Mouse (Mus musculus) ovary, postnatal 14 days (tissue): ENCODE measurements around the gene Tmem114.

Experiments used
- DNase-seq: peaks from one replicate; pipeline ENCODE4 v3.0.0; 2022; ENCODE audit warnings: low spot score

Gene Tmem114

GRCm38 (mm10) chr16:8406708-8407107, 18.2 kb downstream of the Tmem114 start:
- peak; percentile 52 for DNase-seq

- DNase-seq: no peak
Measured at GRCm38 (mm10) chr16:8402663-8403062, 22.3 kb downstream of the Tmem114 start.

- DNase-seq: no peak
Measured at GRCm38 (mm10) chr16:8401171-8401955, 23.6 kb downstream of the Tmem114 start.

- no peak for DNase-seq
Measured at GRCm38 (mm10) chr16:8399868-8400267, 25.1 kb downstream of the Tmem114 start.

GRCm38 (mm10) chr16:8394946-8395345, 30.0 kb downstream of the Tmem114 start:
- no peak for DNase-seq

GRCm38 (mm10) chr16:8388491-8388890, 36.4 kb downstream of the Tmem114 start:
- no peak for DNase-seq

DNA sequence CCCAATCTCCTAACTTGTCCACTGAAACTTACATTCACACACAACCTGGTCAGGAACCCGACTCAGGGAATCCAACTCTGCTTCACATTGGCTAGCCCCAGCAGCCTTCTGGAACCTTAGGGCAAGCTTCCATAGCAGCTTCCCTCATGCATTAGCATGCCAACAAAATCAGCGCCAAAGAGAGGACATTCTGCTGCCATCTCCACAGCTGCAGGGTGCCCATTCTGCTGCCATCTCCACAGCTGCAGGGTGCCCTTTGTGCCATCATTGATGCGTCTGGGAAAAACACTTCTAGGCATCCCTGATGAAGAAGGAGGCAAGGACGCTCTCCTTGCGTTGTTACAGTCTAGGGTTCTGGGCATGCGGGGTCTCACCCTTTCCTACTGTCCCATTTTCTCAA, 38.5 kb downstream of the Tmem114 start:
- DNase-seq: no peak

- DNase-seq: no peak
Measured at GRCm38 (mm10) chr16:8385679-8386078, 39.3 kb downstream of the Tmem114 start.

DNA sequence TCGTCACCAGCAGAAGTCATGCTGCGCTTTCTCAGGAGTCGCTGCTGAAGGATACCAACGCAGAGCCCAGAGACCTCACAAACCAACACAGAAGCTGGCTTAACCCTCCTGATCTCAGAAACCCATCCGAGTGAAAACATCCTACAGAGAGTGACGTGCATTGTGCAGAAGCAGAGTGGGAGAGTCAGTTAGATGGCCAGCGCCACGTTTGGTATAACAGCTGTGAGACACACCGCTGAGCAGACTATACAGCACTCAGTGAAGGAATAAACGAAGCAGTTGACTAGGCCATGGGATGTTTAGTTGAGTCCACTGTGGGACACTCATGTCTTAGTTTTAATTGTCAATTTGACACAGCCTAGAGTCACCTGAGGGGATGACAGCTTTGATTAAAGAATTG, 40.2 kb downstream of the Tmem114 start:
- no peak for DNase-seq

DNA sequence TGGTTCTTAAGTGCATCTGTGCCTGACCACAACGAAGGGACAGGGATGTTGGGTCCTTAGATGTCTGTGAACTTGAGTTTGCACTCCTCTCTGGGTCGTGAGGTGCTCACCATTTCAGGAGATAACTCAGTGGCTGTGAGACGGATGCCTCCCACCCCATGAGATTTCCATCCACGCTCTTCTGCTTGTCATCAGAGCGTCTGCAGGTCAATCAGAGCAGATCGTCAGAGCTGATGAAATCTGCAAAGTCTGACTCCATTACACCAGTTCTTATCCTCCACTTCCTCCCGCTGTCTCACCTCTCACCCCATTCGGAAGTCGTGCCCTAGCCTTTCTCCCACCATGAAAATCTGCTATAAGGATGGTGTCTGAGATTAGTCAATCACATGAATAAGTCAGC, 41.5 kb downstream of the Tmem114 start:
- no peak for DNase-seq

DNA sequence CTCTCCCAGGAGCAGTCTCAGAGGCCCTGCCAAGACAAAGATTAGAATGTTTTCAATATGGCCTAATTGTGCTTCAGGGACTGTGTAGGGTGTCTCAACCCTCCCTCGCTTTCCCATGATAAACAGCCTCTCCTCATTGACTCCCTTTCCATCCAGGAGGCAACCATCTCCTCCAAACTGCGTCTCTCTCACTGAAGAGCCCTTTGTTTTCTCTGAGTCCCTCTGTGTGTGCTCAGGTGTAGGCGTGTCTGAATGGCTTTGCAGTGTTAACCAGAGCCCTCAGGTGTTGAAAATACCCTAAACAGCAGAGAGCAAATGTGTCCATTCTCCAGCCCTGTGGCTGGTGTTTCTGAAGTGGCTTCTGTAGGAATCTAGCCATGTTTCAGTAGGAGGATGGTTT, 61.9 kb downstream of the Tmem114 start:
- no peak for DNase-seq
